ENCODE assay signal across 8 mouse cellular contexts in the genomic region with DNA sequence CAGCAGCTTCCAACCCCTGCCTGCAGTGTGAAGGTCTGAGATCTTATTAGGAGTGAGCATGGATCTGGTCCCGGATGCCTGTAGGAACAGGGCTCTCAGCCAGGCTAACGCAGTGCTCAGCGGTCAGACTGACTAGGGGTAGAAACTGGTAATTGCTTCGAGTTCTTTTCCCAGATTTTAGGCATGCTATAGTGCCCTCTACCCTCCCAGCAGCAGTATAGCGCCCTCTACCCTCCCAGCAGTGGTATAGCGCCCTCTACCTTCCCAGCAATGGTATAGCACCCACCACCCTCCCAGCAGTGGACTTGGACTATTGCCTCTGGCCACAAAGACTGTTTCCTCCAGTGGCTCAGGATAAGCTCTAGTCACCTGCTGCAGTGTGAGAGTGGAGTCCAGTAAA.
DNase-seq lines count a peak whose midpoint lies in the region; ATAC-seq lines count a peak whose summit lies in the region.

No protein-coding gene starts in this region.

- ATAC-seq in forebrain, embryonic 14.5 days = no peak
- no peak for ATAC-seq in forebrain, embryonic 12.5 days (ENCODE audit: low FRiP score)
- no peak for ATAC-seq in midbrain, embryonic 11.5 days (ENCODE audit: low FRiP score)
- ATAC-seq in midbrain, embryonic 13.5 days = no peak

- WGBS in forebrain, embryonic 14.5 days = 18% methylated on average over 6 of the region's 6 CpGs
- 22% methylated on average over 6 of the region's 6 CpGs for WGBS in forebrain, embryonic 12.5 days
- 32% methylated on average over 6 of the region's 6 CpGs for WGBS in midbrain, embryonic 11.5 days
- 19% methylated on average over 6 of the region's 6 CpGs for WGBS in midbrain, embryonic 13.5 days

- H3K36me3 ChIP-seq in forebrain, embryonic 14.5 days (ENCODE audit: control insufficient read depth, insufficient read depth, low read length) = no peaks in the 10 kb centered on the region
- H3K36me3 ChIP-seq in forebrain, embryonic 12.5 days (replicated peaks) = no peaks in the 10 kb centered on the region
- no peaks in the 10 kb centered on the region for H3K36me3 ChIP-seq in midbrain, embryonic 11.5 days (ENCODE audit: control insufficient read depth, insufficient read depth, low read length)
- H3K36me3 ChIP-seq in midbrain, embryonic 13.5 days = no peaks in the 10 kb centered on the region

- H3K4me2 ChIP-seq in forebrain, embryonic 14.5 days (ENCODE audit: low read length) = no peak overlapping the region
- no peak overlapping the region for H3K4me2 ChIP-seq in forebrain, embryonic 12.5 days
- H3K4me2 ChIP-seq in midbrain, embryonic 11.5 days = no peak overlapping the region; the same call in 1 of the 2 replicates
- H3K4me2 ChIP-seq in midbrain, embryonic 13.5 days (replicated peaks) = no peak overlapping the region

- peak; percentile 30 for DNase-seq in forebrain, embryonic 14.5 days (ENCODE audit: low spot score)
- peak; percentile 89 for DNase-seq in midbrain, embryonic 11.5 days (ENCODE audit: low spot score, missing footprints)
- peak; percentile 58 to 64 for DNase-seq in cerebellum, postnatal 36 days
- peak; percentile 61 for DNase-seq in retina, embryonic 14.5 days (ENCODE audit: low spot score)
- DNase-seq in spleen, postnatal 36 days (ENCODE audit: low spot score in 2 of 2) = no peak
- no peak for DNase-seq in right cerebral cortex, adult 2 months (ENCODE audit: low spot score in 2 of 2)

- H3K4me3 ChIP-seq in forebrain, embryonic 14.5 days (ENCODE audit: low read depth, low read length) = no peak overlapping the region
- H3K4me3 ChIP-seq in forebrain, embryonic 12.5 days (replicated peaks) = no peak overlapping the region
- H3K4me3 ChIP-seq in midbrain, embryonic 11.5 days (ENCODE audit: low read depth, low read length) = no peak overlapping the region
- H3K4me3 ChIP-seq in midbrain, embryonic 13.5 days (replicated peaks) = no peak overlapping the region

- no peak overlapping the region for H3K27ac ChIP-seq in forebrain, embryonic 14.5 days (ENCODE audit: low read depth, low read length)
- H3K27ac ChIP-seq in forebrain, embryonic 12.5 days = no peak overlapping the region
- H3K27ac ChIP-seq in midbrain, embryonic 11.5 days (ENCODE audit: low read depth, low read length) = no peak overlapping the region
- no peak overlapping the region for H3K27ac ChIP-seq in midbrain, embryonic 13.5 days

- no peak overlapping the region for H3K9ac ChIP-seq in forebrain, embryonic 14.5 days (ENCODE audit: low read length)
- H3K9ac ChIP-seq in forebrain, embryonic 12.5 days = no peak overlapping the region
- no peak overlapping the region for H3K9ac ChIP-seq in midbrain, embryonic 11.5 days (ENCODE audit: low read length)
- no peak overlapping the region for H3K9ac ChIP-seq in midbrain, embryonic 13.5 days (replicated peaks)

- no peaks in the 10 kb centered on the region for H3K27me3 ChIP-seq in forebrain, embryonic 14.5 days (replicated peaks; ENCODE audit: control insufficient read depth, insufficient read depth, low read length)
- peaks cover 22% of the 10 kb centered on the region for H3K27me3 ChIP-seq in forebrain, embryonic 12.5 days
- H3K27me3 ChIP-seq in midbrain, embryonic 11.5 days (ENCODE audit: control insufficient read depth, insufficient read depth, low read length) = no peaks in the 10 kb centered on the region
- peaks cover 19% of the 10 kb centered on the region for H3K27me3 ChIP-seq in midbrain, embryonic 13.5 days

- no peaks in the 10 kb centered on the region for H3K9me3 ChIP-seq in forebrain, embryonic 14.5 days (replicated peaks; ENCODE audit: control insufficient read depth, low read length)
- no peaks in the 10 kb centered on the region for H3K9me3 ChIP-seq in forebrain, embryonic 12.5 days
- no peaks in the 10 kb centered on the region for H3K9me3 ChIP-seq in midbrain, embryonic 11.5 days (ENCODE audit: control insufficient read depth, low read length)
- H3K9me3 ChIP-seq in midbrain, embryonic 13.5 days = no peaks in the 10 kb centered on the region

- H3K4me1 ChIP-seq in forebrain, embryonic 14.5 days (ENCODE audit: control insufficient read depth, insufficient read depth, low read length) = no peaks in the 10 kb centered on the region
- no peaks in the 10 kb centered on the region for H3K4me1 ChIP-seq in forebrain, embryonic 12.5 days
- H3K4me1 ChIP-seq in midbrain, embryonic 11.5 days (ENCODE audit: control insufficient read depth, insufficient read depth, low read length) = no peaks in the 10 kb centered on the region
- H3K4me1 ChIP-seq in midbrain, embryonic 13.5 days (replicated peaks) = no peaks in the 10 kb centered on the region

Comparison
In these comparisons a context has a peak if more than half of its experiments do, and no peak if none do; other contexts are left out.
1. DNase-seq: peak in forebrain, embryonic 14.5 days (single experiment), midbrain, embryonic 11.5 days (single experiment), cerebellum, postnatal 36 days (2 of 2) and retina, embryonic 14.5 days (single experiment); none in spleen, postnatal 36 days (0 of 2) and right cerebral cortex, adult 2 months (0 of 2).